Mouse (Mus musculus) neural tube, embryonic 13.5 days (tissue): ENCODE measurements around the gene Mylk3. TPM values are rescaled to one million over a fixed set of nuclear protein-coding genes. Genes with fewer than 3 reads are reported as not detected.

Experiments
- ATAC-seq: fragments of 200-750 bp; cut with Nextera tagmentation; 2 replicates; pipeline ENCODE4 v1.8.0; 2017; ENCODE audit warnings: low read depth, mild to moderate bottlenecking, moderate TSS enrichment, moderate library complexity
- H3K27ac ChIP-seq: fragments of 300-500 bp; sonication (generic); replicated peaks from 2 replicates; pipeline ENCODE4 v1.5.1; 2015; ENCODE audit warnings: moderate library complexity, mild to moderate bottlenecking, inconsistent platforms
- H3K27me3 ChIP-seq: fragments of 300-500 bp; sonication (generic); 2 replicates; pipeline ENCODE4 v1.6.1; 2015; ENCODE audit warnings: mild to moderate bottlenecking, inconsistent platforms
- H3K36me3 ChIP-seq: fragments of 300-500 bp; sonication (generic); 2 replicates; pipeline ENCODE4 v1.6.1; 2015; ENCODE audit warnings: mild to moderate bottlenecking, inconsistent platforms
- H3K4me1 ChIP-seq: fragments of 300-500 bp; sonication (generic); replicated peaks from 2 replicates; pipeline ENCODE4 v1.6.1; 2015; ENCODE audit warnings: inconsistent platforms
- H3K4me2 ChIP-seq: fragments of 300-500 bp; sonication (generic); 2 replicates; pipeline ENCODE4 v1.6.1; 2015; ENCODE audit warnings: inconsistent platforms, mild to moderate bottlenecking, moderate library complexity
- H3K4me3 ChIP-seq: fragments of 300-500 bp; sonication (generic); 2 replicates; pipeline ENCODE4 v1.5.1; 2015; ENCODE audit warnings: mild to moderate bottlenecking, inconsistent platforms
- H3K9ac ChIP-seq: fragments of 300-500 bp; sonication (generic); 2 replicates; pipeline ENCODE4 v1.6.1; 2015; ENCODE audit warnings: moderate library complexity, mild to moderate bottlenecking, inconsistent platforms
- H3K9me3 ChIP-seq: fragments of 300-500 bp; sonication (generic); 2 replicates; pipeline ENCODE4 v1.6.1; 2016; ENCODE audit warnings: inconsistent platforms
- WGBS: fragments of 180-500 bp; shearing (Covaris S2); methylation state at CpG from one replicate; pipeline ENCODE4 v1.1.7; 2015; 5-methylcytosine and 5-hydroxymethylcytosine counted together
- polyA plus RNA-seq: library from polyadenylated mRNA; unstranded; fragments of >200 nt; fragmentation: Nextera tagmentation; extraction: Ambion mirVana; gene quantifications from 2 replicates; pipeline ENCODE4 v1.2.1, GENCODE M21; 2015

Mylk3 gene
- polyA plus RNA-seq, 1 experiment from 2014 or later: 0.47 TPM

- peaks cover 42% of the 10 kb centered on the region for H3K36me3 ChIP-seq
- peaks cover 39% of the 10 kb centered on the region for H3K4me1 ChIP-seq
- no peaks in the 10 kb centered on the region for H3K9me3 ChIP-seq
- no peak for ATAC-seq
- H3K27ac ChIP-seq: no peak overlapping the region
- 68% methylated on average over 1 of the region's 1 CpGs for WGBS
- H3K9ac ChIP-seq: no peak overlapping the region
- no peaks in the 10 kb centered on the region for H3K27me3 ChIP-seq
- H3K4me3 ChIP-seq: no peak overlapping the region
- H3K4me2 ChIP-seq: no peak overlapping the region
These were observed 84.2 kb downstream of the Mylk3 start for GRCm38 (mm10) chr8:85301941-85302340.

- Histone ChIP-seq H3K27me3 (no peaks in the 10 kb centered on the region), H3K9me3 (no peaks in the 10 kb centered on the region), H3K4me3 (peak within 1 kb of the TSS; percentile 93), H3K36me3 (peaks cover 19% of the 10 kb centered on the region), H3K4me2 (peak within 1 kb of the TSS; percentile 90), H3K27ac (peak within 1 kb of the TSS; percentile 98), H3K4me1 (peaks cover 42% of the 10 kb centered on the region), H3K9ac (peak within 1 kb of the TSS; percentile 93)
- peak; percentile 98 for ATAC-seq
- under 1% methylated on average over 63 of the region's 63 CpGs for WGBS
These were observed 86.6 kb downstream of the Mylk3 start, which contains the start of the genes Orc6 and Vps35 for GRCm38 (mm10) chr8:85299434-85300077. Orc6 (plus strand) TSS chr8:85299632. Vps35 (minus strand) TSS chr8:85299802.

GRCm38 (mm10) chr8:85298600-85299433, 87.3 kb downstream of the Mylk3 start:
- peak overlapping the region; percentile 93 for H3K9ac ChIP-seq
- H3K9me3 ChIP-seq: no peaks in the 10 kb centered on the region
- H3K27me3 ChIP-seq: no peaks in the 10 kb centered on the region
- H3K4me2 ChIP-seq: peak overlapping the region; percentile 90
- ATAC-seq: no peak; the same call in 1 of the 2 replicates
- H3K4me3 ChIP-seq: peak overlapping the region; percentile 93
- 1% methylated on average over 53 of the region's 53 CpGs for WGBS
- peaks cover 42% of the 10 kb centered on the region for H3K4me1 ChIP-seq
- H3K27ac ChIP-seq: peak overlapping the region; percentile 98
- peaks cover 17% of the 10 kb centered on the region for H3K36me3 ChIP-seq

- no peaks in the 10 kb centered on the region for H3K9me3 ChIP-seq
- 91% methylated on average over 1 of the region's 1 CpGs for WGBS
- peaks cover 67% of the 10 kb centered on the region for H3K36me3 ChIP-seq
- H3K4me3 ChIP-seq: no peak overlapping the region
- no peaks in the 10 kb centered on the region for H3K27me3 ChIP-seq
- no peak overlapping the region for H3K27ac ChIP-seq
- H3K9ac ChIP-seq: no peak overlapping the region
- H3K4me1 ChIP-seq: no peaks in the 10 kb centered on the region
- ATAC-seq: no peak
- H3K4me2 ChIP-seq: no peak overlapping the region
These were observed 99.3 kb downstream of the Mylk3 start for GRCm38 (mm10) chr8:85286846-85287245.

Other genes with a start within 250 kb of the Mylk3 start
- gene Cks1brt, start 234.4 kb downstream of the Mylk3 start, polyA plus RNA-seq: not detected in 2 replicates
- not detected in 2 replicates for gene Olfr371, start 160.4 kb downstream of the Mylk3 start, polyA plus RNA-seq
- 73.5 and 78.3 TPM in 2 replicates for gene Orc6, start 86.7 kb downstream of the Mylk3 start, polyA plus RNA-seq
- 178 and 183 TPM in 2 replicates for gene Vps35, start 86.5 kb downstream of the Mylk3 start, polyA plus RNA-seq
- gene 4921524J17Rik, start 46.5 kb upstream of the Mylk3 start, polyA plus RNA-seq: 40.8 and 44.6 TPM in 2 replicates
- gene Gpt2, start 106.2 kb upstream of the Mylk3 start, polyA plus RNA-seq: 53.1 and 56.9 TPM in 2 replicates
- 190 and 225 TPM in 2 replicates for gene Dnaja2, start 169.0 kb upstream of the Mylk3 start, polyA plus RNA-seq